Mouse (Mus musculus): ENCODE measurements around the gene Btbd18.

GRCm38 (mm10) chr2:84677968-84678880, 19.3 kb downstream of the Btbd18 start, which contains the start of the genes Gm28635 and Med19:
- TF ChIP-seq CTCF (IDR thresholded peaks at IDR 0.05) (no peak), EP300 (IDR thresholded peaks at IDR 0.05; ENCODE audit: insufficient read depth, low read depth, low read length) (0 out of 2 replicates have a peak, but pooled peaks have one; percentile 21), POLR2A (IDR thresholded peaks at IDR 0.05; ENCODE audit: insufficient read depth, low read depth, low read length) (peak; percentile 69)

All from heart, adult 2 months (tissue).